Mouse (Mus musculus): ENCODE measurements at regions not wholly inside any gene's neighbourhood (a gene's known extent, or its start where the extent isn't known, plus 50 kb on each side); places are given as distances from the start of the nearest gene placed in this dataset.

DNA sequence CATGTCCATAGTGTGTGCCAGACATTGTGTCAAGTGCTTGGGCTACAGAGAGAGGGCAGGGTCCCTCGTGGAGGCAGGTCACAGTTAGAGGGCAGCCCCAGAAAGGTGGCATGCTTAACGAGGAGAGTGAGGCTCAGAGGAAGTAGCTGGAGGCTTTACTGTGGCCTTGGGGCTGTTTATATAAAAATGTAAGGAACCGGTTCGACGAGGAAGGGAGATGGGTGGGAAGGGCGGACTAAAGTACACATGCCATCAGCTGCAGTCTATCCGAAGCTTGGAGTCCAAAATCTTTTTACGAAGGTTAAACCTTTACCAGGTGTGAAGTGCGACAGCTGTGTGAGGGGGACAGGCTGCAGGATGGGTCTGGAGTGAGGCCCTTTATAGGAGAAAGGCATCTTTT lies 115.5 kb upstream of the Klf14 start:
- TF ChIP-seq EP300 (IDR thresholded peaks at IDR 0.05; ENCODE audit: insufficient read depth, low read depth, low read length), result no peak
- TF ChIP-seq CTCF (IDR thresholded peaks at IDR 0.05; ENCODE audit: low read depth, low read length), result no peak
